ENCODE assay signal across 8 mouse cellular contexts in genomic region chr3:108200329-108201323, GRCm38 (mm10). TPM values are rescaled to one million over a fixed set of nuclear protein-coding genes. Genes with fewer than 3 reads are reported as not detected.
A peak's percentile ranks its signal among the peaks of the same experiment; 100 is the strongest.
DNase-seq lines count a peak whose midpoint lies in the region; ATAC-seq and TF ChIP-seq lines count a peak whose summit lies in the region.

Gene Cyb561d1, minus strand, starts transcription at chr3:108201212.

- TF ChIP-seq POLR2A in kidney, adult 2 months (IDR thresholded peaks at IDR 0.05; ENCODE audit: low read depth, low read length) = peak; percentile 55

- peak; percentile 53 for TF ChIP-seq CTCF in kidney, adult 2 months (conservative IDR thresholded peaks at IDR 0.05; ENCODE audit: insufficient read depth, insufficient read length, low read depth, low read length)

- H3K4me2 ChIP-seq in embryonic facial prominence, embryonic 13.5 days = peak within 1 kb of the TSS; percentile 84
- H3K4me2 ChIP-seq in limb, embryonic 11.5 days (ENCODE audit: low read depth, severe bottlenecking) = peak within 1 kb of the TSS; percentile 81
- H3K4me2 ChIP-seq in midbrain, embryonic 13.5 days (replicated peaks) = peak within 1 kb of the TSS; percentile 66

- peak; percentile 96 for DNase-seq in 416B (ENCODE audit: low read depth)
- DNase-seq in adrenal gland, postnatal 4 days (ENCODE audit: low spot score in 2 of 2) = peak; percentile 79 to 92
- DNase-seq in heart, adult 18-20 months = peak; percentile 97
- DNase-seq in kidney, adult 2 months = peak; percentile 97
- DNase-seq in limb, embryonic 11.5 days (ENCODE audit: low spot score) = peak; percentile 94
- DNase-seq in spleen, adult 12 weeks (ENCODE audit: low spot score) = peak; percentile 93

- peak within 1 kb of the TSS; percentile 73 for H3K9ac ChIP-seq in embryonic facial prominence, embryonic 13.5 days
- H3K9ac ChIP-seq in limb, embryonic 11.5 days (ENCODE audit: low read length) = peak within 1 kb of the TSS; percentile 56
- H3K9ac ChIP-seq in midbrain, embryonic 13.5 days (replicated peaks) = peak within 1 kb of the TSS; percentile 70

- H3K4me3 ChIP-seq in embryonic facial prominence, embryonic 13.5 days = peak within 1 kb of the TSS; percentile 63
- peak within 1 kb of the TSS; percentile 80 for H3K4me3 ChIP-seq in kidney, adult 2 months (ENCODE audit: insufficient read depth, low read depth, low read length)
- H3K4me3 ChIP-seq in limb, embryonic 11.5 days (ENCODE audit: low read depth, low read length) = peak within 1 kb of the TSS; percentile 53
- H3K4me3 ChIP-seq in midbrain, embryonic 13.5 days (replicated peaks) = peak within 1 kb of the TSS; percentile 56

- ATAC-seq in embryonic facial prominence, embryonic 13.5 days (ENCODE audit: insufficient number of reproducible peaks, insufficient read depth, low FRiP score, low TSS enrichment, low read depth) = peak; percentile 84
- peak; percentile 80 for ATAC-seq in limb, embryonic 11.5 days (ENCODE audit: insufficient number of reproducible peaks, low FRiP score, low TSS enrichment, low read depth)
- peak; percentile 84 for ATAC-seq in midbrain, embryonic 13.5 days

- peaks cover 45% of the 10 kb centered on the region for H3K36me3 ChIP-seq in embryonic facial prominence, embryonic 13.5 days
- H3K36me3 ChIP-seq in kidney, adult 2 months (ENCODE audit: control insufficient read depth, insufficient read depth, low read length) = no peaks in the 10 kb centered on the region
- H3K36me3 ChIP-seq in limb, embryonic 11.5 days (ENCODE audit: control insufficient read depth, insufficient read depth, low read length) = peaks cover 12% of the 10 kb centered on the region; the same call in 1 of the 2 replicates
- peaks cover 49% of the 10 kb centered on the region for H3K36me3 ChIP-seq in midbrain, embryonic 13.5 days

- H3K27ac ChIP-seq in embryonic facial prominence, embryonic 13.5 days = peak within 1 kb of the TSS; percentile 83
- peak within 1 kb of the TSS; percentile 71 for H3K27ac ChIP-seq in kidney, adult 2 months (ENCODE audit: insufficient read depth, low read depth, low read length)
- peak within 1 kb of the TSS; percentile 9; the same call in 1 of the 2 replicates for H3K27ac ChIP-seq in limb, embryonic 11.5 days (replicated peaks; ENCODE audit: low read depth, low read length)
- H3K27ac ChIP-seq in midbrain, embryonic 13.5 days = peak within 1 kb of the TSS; percentile 79

- WGBS in embryonic facial prominence, embryonic 13.5 days = 3% methylated on average over 44 of the region's 44 CpGs
- 3% methylated on average over 44 of the region's 44 CpGs for WGBS in kidney, adult 2 months
- WGBS in limb, embryonic 11.5 days = 3% methylated on average over 44 of the region's 44 CpGs
- 3% methylated on average over 44 of the region's 44 CpGs for WGBS in midbrain, embryonic 13.5 days

- H3K27me3 ChIP-seq in embryonic facial prominence, embryonic 13.5 days = no peaks in the 10 kb centered on the region
- no peaks in the 10 kb centered on the region for H3K27me3 ChIP-seq in kidney, adult 2 months (replicated peaks; ENCODE audit: control insufficient read depth, insufficient read depth, low read length)
- H3K27me3 ChIP-seq in limb, embryonic 11.5 days (ENCODE audit: control insufficient read depth, insufficient read depth, low read length) = no peaks in the 10 kb centered on the region
- H3K27me3 ChIP-seq in midbrain, embryonic 13.5 days = no peaks in the 10 kb centered on the region

- H3K9me3 ChIP-seq in embryonic facial prominence, embryonic 13.5 days = no peaks in the 10 kb centered on the region
- no peaks in the 10 kb centered on the region for H3K9me3 ChIP-seq in limb, embryonic 11.5 days (ENCODE audit: control insufficient read depth, low read length)
- H3K9me3 ChIP-seq in midbrain, embryonic 13.5 days = no peaks in the 10 kb centered on the region

- peaks cover 37% of the 10 kb centered on the region for H3K4me1 ChIP-seq in embryonic facial prominence, embryonic 13.5 days
- peaks cover 7% of the 10 kb centered on the region; the same call in 1 of the 2 replicates for H3K4me1 ChIP-seq in kidney, adult 2 months (ENCODE audit: control insufficient read depth, insufficient read depth, low read length)
- H3K4me1 ChIP-seq in limb, embryonic 11.5 days (ENCODE audit: control insufficient read depth, insufficient read depth, low read length) = peaks cover 21% of the 10 kb centered on the region; the same call in 1 of the 2 replicates
- peaks cover 41% of the 10 kb centered on the region for H3K4me1 ChIP-seq in midbrain, embryonic 13.5 days (replicated peaks)

RNA-seq across cellular contexts. Expression of gene Cyb561d1, which starts in this region (rescaled TPM):
- total RNA-seq in adrenal gland, postnatal 4 days (2021) = 10 to 100 TPM in 1 of 2 experiments, 1 to 10 TPM in 1; 8.3 to 10.0 TPM
- polyA plus RNA-seq in embryonic facial prominence, embryonic 13.5 days (2015; fragmentation: Nextera tagmentation; extraction: Ambion mirVana) = 2.6 and 2.8 TPM in 2 replicates
- total RNA-seq in heart, adult 18-20 months (2021) = 1 to 10 TPM; 5.2 to 5.3 TPM
- polyA plus RNA-seq in kidney, adult 2 months (2012; rRNA removed) = 7.0 and 7.1 TPM in 2 replicates
- 0.98 and 1.1 TPM in 2 replicates for polyA plus RNA-seq in limb, embryonic 11.5 days (2014; fragmentation: Nextera tagmentation; extraction: Ambion mirVana)
- polyA plus RNA-seq in midbrain, embryonic 13.5 days (2015; fragmentation: Nextera tagmentation; extraction: Ambion mirVana) = 4.3 and 5.6 TPM in 2 replicates

Comparison
In these comparisons a context has a peak if more than half of its experiments do, and no peak if none do; other contexts are left out.
1. Peak in every context shown above with its lines: DNase-seq, ATAC-seq, H3K4me3 ChIP-seq and H3K27ac ChIP-seq.
2. H3K27ac ChIP-seq: peak in every context shown above with its lines; median percentile 83 in embryonic facial prominence, embryonic 13.5 days; 79 in midbrain, embryonic 13.5 days; 71 in kidney, adult 2 months; 9 in limb, embryonic 11.5 days.